Mouse (Mus musculus): ENCODE results near the gene Syf2. TPM values are rescaled to one million over a fixed set of nuclear protein-coding genes. Genes with fewer than 3 reads are reported as not detected.

Gene Syf2
- polyA plus RNA-seq (2015; fragmentation: Nextera tagmentation; extraction: Ambion mirVana): 46.9 and 52.9 TPM in 2 replicates

- Histone ChIP-seq H3K4me3 (ENCODE audit: low read depth, low read length) (peak within 1 kb of the TSS; percentile 96), H3K9me3 (ENCODE audit: low read length) (no peaks in the 10 kb centered on the region), H3K27ac (ENCODE audit: low read depth) (peak within 1 kb of the TSS; percentile 99), H3K4me1 (ENCODE audit: insufficient read depth) (peaks cover 26% of the 10 kb centered on the region), H3K27me3 (ENCODE audit: insufficient read depth, low read length) (no peaks in the 10 kb centered on the region), H3K4me2 (ENCODE audit: low read depth, low read length) (peak within 1 kb of the TSS; percentile 85), H3K36me3 (replicated peaks; ENCODE audit: insufficient read depth, low read length) (peaks cover 65% of the 10 kb centered on the region), H3K9ac (replicated peaks) (peak within 1 kb of the TSS; percentile 95)
- TF ChIP-seq EP300 (IDR thresholded peaks at IDR 0.05; ENCODE audit: low read depth): peak; percentile 50; the same call in 1 of the 2 replicates
- no peak for TF ChIP-seq CTCF (IDR thresholded peaks at IDR 0.05; ENCODE audit: low read depth)
- under 1% methylated on average over 67 of the region's 68 CpGs for WGBS (ENCODE audit: insufficient replicate concordance)
- DNase-seq (peak; percentile 100), ATAC-seq (peak; percentile 94)
These were observed at the start of gene Syf2 for GRCm38 (mm10) chr4:134930684-134931481. Gene Syf2 (plus strand): TSS chr4:134930898.

- H3K4me2 ChIP-seq (ENCODE audit: low read depth, low read length): no peak overlapping the region
- peaks cover 47% of the 10 kb centered on the region for H3K36me3 ChIP-seq (replicated peaks; ENCODE audit: insufficient read depth, low read length)
- DNase-seq: peak; percentile 74
- TF ChIP-seq CTCF (IDR thresholded peaks at IDR 0.05; ENCODE audit: low read depth): peak; percentile 85
- TF ChIP-seq EP300 (IDR thresholded peaks at IDR 0.05; ENCODE audit: low read depth): no peak
- H3K4me1 ChIP-seq (ENCODE audit: insufficient read depth): peaks cover 4% of the 10 kb centered on the region; the same call in 1 of the 2 replicates
- 34% methylated on average over 7 of the region's 7 CpGs for WGBS (ENCODE audit: insufficient replicate concordance)
- no peak overlapping the region for H3K4me3 ChIP-seq (ENCODE audit: low read depth, low read length)
- H3K27me3 ChIP-seq (ENCODE audit: insufficient read depth, low read length): no peaks in the 10 kb centered on the region
- no peak overlapping the region for H3K9ac ChIP-seq (replicated peaks)
- peak; percentile 44; the same call in 1 of the 2 replicates for ATAC-seq
- no peaks in the 10 kb centered on the region for H3K9me3 ChIP-seq (ENCODE audit: low read length)
- no peak overlapping the region for H3K27ac ChIP-seq (ENCODE audit: low read depth)
These were observed 47.4 kb upstream of the Syf2 start for GRCm38 (mm10) chr4:134883266-134883665.

- TF ChIP-seq CTCF (IDR thresholded peaks at IDR 0.05; ENCODE audit: low read depth): no peak
- TF ChIP-seq EP300 (IDR thresholded peaks at IDR 0.05; ENCODE audit: low read depth): no peak
- H3K4me1 ChIP-seq (ENCODE audit: insufficient read depth): peaks cover 4% of the 10 kb centered on the region; the same call in 1 of the 2 replicates
- no peaks in the 10 kb centered on the region for H3K9me3 ChIP-seq (ENCODE audit: low read length)
- no peaks in the 10 kb centered on the region for H3K27me3 ChIP-seq (ENCODE audit: insufficient read depth, low read length)
- no peak for ATAC-seq
- 80% methylated on average over 10 of the region's 10 CpGs for WGBS (ENCODE audit: insufficient replicate concordance)
- H3K4me2 ChIP-seq (ENCODE audit: low read depth, low read length): no peak overlapping the region
- no peak overlapping the region for H3K9ac ChIP-seq (replicated peaks)
- H3K36me3 ChIP-seq (replicated peaks; ENCODE audit: insufficient read depth, low read length): peaks cover 47% of the 10 kb centered on the region
- H3K27ac ChIP-seq (ENCODE audit: low read depth): no peak overlapping the region
- no peak for DNase-seq
- H3K4me3 ChIP-seq (ENCODE audit: low read depth, low read length): no peak overlapping the region
These were observed 46.9 kb upstream of the Syf2 start for GRCm38 (mm10) chr4:134883808-134884207.

- Histone ChIP-seq H3K4me2 (ENCODE audit: low read depth, low read length) (no peak overlapping the region), H3K36me3 (replicated peaks; ENCODE audit: insufficient read depth, low read length) (peaks cover 48% of the 10 kb centered on the region)
- WGBS (ENCODE audit: insufficient replicate concordance): 88% methylated on average over 4 of the region's 4 CpGs
These were observed 46.3 kb upstream of the Syf2 start for GRCm38 (mm10) chr4:134884364-134884763.

GRCm38 (mm10) chr4:134892096-134892495 lies 38.6 kb upstream of the Syf2 start:
- TF ChIP-seq EP300 (IDR thresholded peaks at IDR 0.05; ENCODE audit: low read depth): no peak
- TF ChIP-seq CTCF (IDR thresholded peaks at IDR 0.05; ENCODE audit: low read depth): peak; percentile 15; the same call in 1 of the 2 replicates
- H3K4me1 ChIP-seq (ENCODE audit: insufficient read depth): no peaks in the 10 kb centered on the region
- H3K9ac ChIP-seq (replicated peaks): no peak overlapping the region
- no peak overlapping the region for H3K4me2 ChIP-seq (ENCODE audit: low read depth, low read length)
- H3K4me3 ChIP-seq (ENCODE audit: low read depth, low read length): no peak overlapping the region
- 74% methylated on average over 6 of the region's 6 CpGs for WGBS (ENCODE audit: insufficient replicate concordance)
- ATAC-seq (no peak), DNase-seq (no peak)
- no peaks in the 10 kb centered on the region for H3K9me3 ChIP-seq (ENCODE audit: low read length)
- no peaks in the 10 kb centered on the region for H3K27me3 ChIP-seq (ENCODE audit: insufficient read depth, low read length)
- H3K27ac ChIP-seq (ENCODE audit: low read depth): no peak overlapping the region
- H3K36me3 ChIP-seq (replicated peaks; ENCODE audit: insufficient read depth, low read length): peaks cover 73% of the 10 kb centered on the region

More at GRCm38 (mm10) chr4:134884364-134884763, 46.3 kb upstream of the Syf2 start:
- TF ChIP-seq CTCF (IDR thresholded peaks at IDR 0.05; ENCODE audit: low read depth) (no peak), EP300 (IDR thresholded peaks at IDR 0.05; ENCODE audit: low read depth) (no peak)
- Histone ChIP-seq H3K9ac (replicated peaks) (no peak overlapping the region), H3K4me1 (ENCODE audit: insufficient read depth) (peaks cover 4% of the 10 kb centered on the region; the same call in 1 of the 2 replicates), H3K27ac (ENCODE audit: low read depth) (no peak overlapping the region), H3K4me3 (ENCODE audit: low read depth, low read length) (no peak overlapping the region), H3K9me3 (ENCODE audit: low read length) (no peaks in the 10 kb centered on the region), H3K27me3 (ENCODE audit: insufficient read depth, low read length) (no peaks in the 10 kb centered on the region)
- DNase-seq (no peak), ATAC-seq (no peak)

GRCm38 (mm10) chr4:134897256-134897655 lies 33.4 kb upstream of the Syf2 start:
- H3K36me3 ChIP-seq (replicated peaks; ENCODE audit: insufficient read depth, low read length): peaks cover 94% of the 10 kb centered on the region

More at GRCm38 (mm10) chr4:134897256-134897655, 33.4 kb upstream of the Syf2 start:
- WGBS (ENCODE audit: insufficient replicate concordance): 78% methylated on average over 6 of the region's 6 CpGs
- no peak overlapping the region; the same call in 1 of the 2 replicates for H3K27ac ChIP-seq (ENCODE audit: low read depth)
- H3K9me3 ChIP-seq (ENCODE audit: low read length): no peaks in the 10 kb centered on the region
- no peak overlapping the region for H3K9ac ChIP-seq (replicated peaks)
- H3K4me1 ChIP-seq (ENCODE audit: insufficient read depth): no peaks in the 10 kb centered on the region
- TF ChIP-seq EP300 (IDR thresholded peaks at IDR 0.05; ENCODE audit: low read depth) (no peak), CTCF (IDR thresholded peaks at IDR 0.05; ENCODE audit: low read depth) (no peak)
- DNase-seq: no peak
- no peak overlapping the region for H3K4me3 ChIP-seq (ENCODE audit: low read depth, low read length)
- H3K4me2 ChIP-seq (ENCODE audit: low read depth, low read length): no peak overlapping the region
- ATAC-seq: peak; percentile 88
- no peaks in the 10 kb centered on the region for H3K27me3 ChIP-seq (ENCODE audit: insufficient read depth, low read length)

Data from liver, postnatal 0 days (tissue).